Mouse (Mus musculus): ENCODE data around the gene Atg10. TPM values are rescaled to one million over a fixed set of nuclear protein-coding genes. Genes with fewer than 3 reads are reported as not detected.
"Not testable (repeated sequence)": the region's sequence is repeated elsewhere in the genome, so short reads cannot be mapped to it uniquely, and the experiment has no call there.

Gene Atg10
- polyA plus RNA-seq (2015; fragmentation: Nextera tagmentation; extraction: Ambion mirVana) = 14.6 and 14.9 TPM in 2 replicates

DNA sequence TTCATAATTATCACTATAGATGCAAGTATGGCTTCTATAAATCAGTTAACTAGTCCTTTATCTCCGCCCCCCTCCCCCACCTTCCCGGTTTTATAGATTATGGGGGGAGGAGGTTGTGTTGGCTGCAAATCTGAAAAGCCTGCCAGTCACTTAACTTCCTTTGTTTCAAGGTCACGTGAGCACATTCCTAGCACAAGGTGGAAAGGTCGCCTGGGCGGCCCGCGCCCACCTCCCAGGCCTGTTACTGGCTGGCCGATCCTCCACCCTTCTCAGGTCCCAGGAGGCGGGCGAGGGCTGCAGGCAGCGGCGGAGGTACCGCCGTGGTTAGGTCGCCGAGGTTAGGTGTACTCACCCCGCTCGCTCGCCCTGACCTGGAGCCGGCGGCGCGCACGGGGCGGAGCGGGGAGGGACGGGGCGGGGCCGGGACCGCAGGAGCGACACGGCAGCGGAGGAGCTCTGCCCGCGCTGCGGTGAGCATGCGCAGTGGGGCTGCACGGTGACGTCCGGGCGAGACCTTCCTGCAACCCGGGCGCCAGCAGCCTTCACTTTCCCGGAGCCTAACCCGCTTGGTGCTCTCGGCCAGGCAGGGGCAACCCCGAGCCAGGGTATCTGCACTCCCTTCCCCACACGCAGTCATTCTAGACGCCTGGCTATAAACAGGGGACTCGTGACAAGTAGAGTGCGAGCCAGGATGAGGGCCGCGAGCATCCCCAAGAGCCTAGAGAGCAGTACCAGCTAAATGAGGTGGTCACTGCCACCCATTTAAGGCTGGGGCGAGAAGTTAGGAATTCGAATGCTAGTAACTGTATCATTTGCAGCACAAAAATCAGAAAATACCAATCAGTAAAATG is at the start of gene Atg10:
Gene Atg10 (minus strand): TSS at position 382 of the 851 bp plus-strand sequence.
- H3K4me2 ChIP-seq (replicated peaks) = peak within 1 kb of the TSS; percentile 71
- H3K4me3 ChIP-seq (replicated peaks) = peak within 1 kb of the TSS; percentile 64
- no peaks in the 10 kb centered on the region for H3K9me3 ChIP-seq
- WGBS = 1% methylated on average over 55 of the region's 55 CpGs
- peak within 1 kb of the TSS; percentile 81 for H3K9ac ChIP-seq
- no peaks in the 10 kb centered on the region for H3K27me3 ChIP-seq (replicated peaks)
- H3K4me1 ChIP-seq (replicated peaks) = no peaks in the 10 kb centered on the region
- no peaks in the 10 kb centered on the region for H3K36me3 ChIP-seq
- peak; percentile 99 for ATAC-seq
- peak within 1 kb of the TSS; percentile 94 for H3K27ac ChIP-seq

DNA sequence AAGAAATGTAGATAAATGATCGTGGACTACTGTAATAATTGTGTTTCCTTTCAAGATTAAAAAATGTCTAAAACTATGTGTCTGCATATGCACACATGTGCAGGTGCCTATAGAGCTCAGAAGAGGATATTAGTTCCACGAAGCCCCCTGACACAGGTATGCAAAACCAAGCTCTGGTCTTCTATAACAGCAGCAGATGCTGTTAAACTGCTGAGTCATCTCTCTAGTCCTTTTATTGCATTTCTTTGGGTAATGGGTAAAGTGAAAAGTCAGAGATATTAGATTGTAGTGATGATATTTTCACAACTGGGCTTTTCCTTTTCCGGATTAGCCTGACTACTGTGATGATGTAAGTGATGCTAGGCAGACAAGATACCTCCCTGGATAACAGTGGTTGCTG is 28.6 kb upstream of the Atg10 start:
- Histone ChIP-seq H3K36me3 (no peaks in the 10 kb centered on the region), H3K9ac (no peak overlapping the region), H3K27me3 (replicated peaks) (no peaks in the 10 kb centered on the region), H3K4me3 (replicated peaks) (no peak overlapping the region), H3K27ac (no peak overlapping the region), H3K4me1 (replicated peaks) (no peaks in the 10 kb centered on the region), H3K9me3 (no peaks in the 10 kb centered on the region), H3K4me2 (replicated peaks) (no peak overlapping the region)
- ATAC-seq = no peak
- WGBS = 86% methylated on average over 3 of the region's 3 CpGs

DNA sequence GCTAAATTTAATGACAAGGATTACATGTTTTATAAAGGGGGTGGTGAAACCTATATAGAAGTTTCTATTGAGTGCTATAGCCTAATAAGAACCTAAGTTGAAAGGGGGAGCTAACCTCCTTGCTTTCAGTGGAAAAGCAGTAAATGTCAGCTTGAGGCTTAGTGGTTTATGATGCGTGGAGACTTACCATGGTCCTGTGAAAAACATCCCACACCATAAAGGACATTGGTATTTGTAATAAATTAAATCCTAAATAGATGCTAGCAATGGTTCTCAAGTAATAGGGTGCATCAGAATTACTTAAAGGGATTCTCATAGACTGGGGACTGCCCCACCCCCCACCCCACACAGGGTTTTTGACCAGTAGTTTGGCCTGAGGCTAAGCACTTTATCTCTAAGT is 27.9 kb upstream of the Atg10 start:
- Histone ChIP-seq H3K27me3 (replicated peaks) (no peaks in the 10 kb centered on the region), H3K4me1 (replicated peaks) (no peaks in the 10 kb centered on the region), H3K27ac (no peak overlapping the region), H3K36me3 (no peaks in the 10 kb centered on the region), H3K4me3 (replicated peaks) (no peak overlapping the region), H3K4me2 (replicated peaks) (no peak overlapping the region), H3K9me3 (no peaks in the 10 kb centered on the region), H3K9ac (no peak overlapping the region)
- WGBS = 70% methylated on average over 1 of the region's 1 CpGs
- no peak for ATAC-seq

DNA sequence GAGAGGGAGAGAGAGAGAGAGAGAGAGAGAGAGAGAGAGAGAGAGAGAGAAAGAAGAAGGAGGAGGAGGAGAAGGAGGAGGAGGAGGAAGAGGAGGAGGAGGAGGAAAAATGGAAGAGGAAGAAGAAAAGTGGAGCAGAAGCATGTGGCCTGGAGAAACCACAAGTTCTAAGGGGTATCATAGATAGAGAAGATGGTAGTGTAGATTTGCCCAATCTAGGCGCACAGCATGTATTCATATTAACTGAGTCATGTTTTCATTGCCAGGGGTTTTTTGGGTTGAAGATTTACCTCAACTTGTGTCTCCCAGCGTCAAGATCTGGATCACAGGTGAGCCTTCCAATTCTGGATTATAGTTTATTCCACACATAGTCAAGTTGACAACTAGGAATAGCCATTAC is 26.3 kb upstream of the Atg10 start:
- not testable (repeated sequence) for H3K9ac ChIP-seq; ATAC-seq; H3K27me3 ChIP-seq (replicated peaks); H3K9me3 ChIP-seq; H3K4me2 ChIP-seq (replicated peaks); H3K36me3 ChIP-seq; H3K4me3 ChIP-seq (replicated peaks); H3K27ac ChIP-seq; H3K4me1 ChIP-seq (replicated peaks)
- WGBS = 85% methylated on average over 2 of the region's 2 CpGs

- Histone ChIP-seq H3K27ac (no peak overlapping the region), H3K4me3 (replicated peaks) (no peak overlapping the region), H3K9ac (no peak overlapping the region), H3K4me2 (replicated peaks) (no peak overlapping the region), H3K9me3 (no peaks in the 10 kb centered on the region), H3K36me3 (no peaks in the 10 kb centered on the region), H3K27me3 (replicated peaks) (no peaks in the 10 kb centered on the region), H3K4me1 (replicated peaks) (no peaks in the 10 kb centered on the region)
- ATAC-seq = no peak
- WGBS = 59% methylated on average over 2 of the region's 2 CpGs
Measured at GRCm38 (mm10) chr13:91246472-91246871, 22.7 kb upstream of the Atg10 start.

DNA sequence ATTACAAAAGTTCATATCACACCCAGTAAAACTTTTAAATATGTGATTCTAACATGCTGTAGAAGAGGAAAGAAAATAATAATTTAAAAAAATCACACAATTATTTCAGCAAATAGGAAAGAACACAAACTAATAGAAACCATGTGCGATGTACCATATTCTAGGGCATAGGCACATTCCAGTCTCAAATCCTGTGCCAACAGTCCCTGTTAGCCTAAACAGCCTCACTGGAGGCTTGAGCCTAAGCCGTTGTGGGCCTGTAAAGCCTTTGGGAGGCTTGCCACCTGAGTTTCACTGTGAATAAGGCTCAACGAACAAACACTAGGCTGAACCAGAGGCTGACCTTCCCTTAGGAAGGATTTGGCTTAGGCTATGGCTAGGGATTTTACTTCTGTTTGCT is 14.2 kb upstream of the Atg10 start:
- H3K9me3 ChIP-seq = no peaks in the 10 kb centered on the region
- H3K36me3 ChIP-seq = no peaks in the 10 kb centered on the region
- no peak overlapping the region for H3K27ac ChIP-seq
- no peaks in the 10 kb centered on the region for H3K27me3 ChIP-seq (replicated peaks)
- no peak overlapping the region for H3K4me3 ChIP-seq (replicated peaks)
- H3K9ac ChIP-seq = no peak overlapping the region
- H3K4me1 ChIP-seq (replicated peaks) = no peaks in the 10 kb centered on the region
- WGBS = 75% methylated on average over 3 of the region's 3 CpGs
- no peak for ATAC-seq
- H3K4me2 ChIP-seq (replicated peaks) = no peak overlapping the region

GRCm38 (mm10) chr13:91236884-91237283 is 13.1 kb upstream of the Atg10 start:
- WGBS = 84% methylated on average over 2 of the region's 2 CpGs
- Histone ChIP-seq H3K9ac (no peak overlapping the region), H3K27me3 (replicated peaks) (no peaks in the 10 kb centered on the region), H3K36me3 (no peaks in the 10 kb centered on the region), H3K4me2 (replicated peaks) (no peak overlapping the region), H3K9me3 (no peaks in the 10 kb centered on the region), H3K27ac (no peak overlapping the region), H3K4me3 (replicated peaks) (no peak overlapping the region), H3K4me1 (replicated peaks) (no peaks in the 10 kb centered on the region)
- no peak for ATAC-seq

DNA sequence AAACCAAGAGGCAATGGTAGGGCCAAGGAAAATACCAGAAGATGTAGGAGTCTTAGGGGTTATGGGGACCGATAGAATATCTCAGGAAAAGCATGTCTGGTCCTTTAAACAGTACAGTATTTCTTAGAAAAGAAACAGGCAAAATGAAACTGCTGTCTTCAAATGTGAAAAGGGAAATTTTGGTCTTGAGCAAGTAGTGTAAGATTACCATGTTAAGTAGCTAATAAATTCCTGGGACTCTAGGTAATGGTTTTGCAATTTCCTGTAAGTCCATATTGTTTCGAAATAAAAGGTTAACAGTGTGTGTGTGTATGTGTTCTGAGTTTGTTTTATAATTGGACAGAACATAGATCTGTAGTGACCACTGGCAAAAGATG is 658 bp upstream of the Atg10 start:
- Histone ChIP-seq H3K4me2 (replicated peaks) (peak overlapping the region; percentile 71), H3K4me1 (replicated peaks) (no peaks in the 10 kb centered on the region), H3K4me3 (replicated peaks) (peak overlapping the region; percentile 64), H3K27me3 (replicated peaks) (no peaks in the 10 kb centered on the region), H3K9ac (peak overlapping the region; percentile 81; the same call in 1 of the 2 replicates), H3K27ac (peak overlapping the region; percentile 94), H3K36me3 (no peaks in the 10 kb centered on the region), H3K9me3 (no peaks in the 10 kb centered on the region)
- 68% methylated on average over 2 of the region's 2 CpGs for WGBS
- ATAC-seq = peak; percentile 14

GRCm38 (mm10) chr13:91223063-91223462 is 705 bp downstream of the Atg10 start:
- peak; percentile 9; the same call in 1 of the 2 replicates for ATAC-seq
- Histone ChIP-seq H3K36me3 (no peaks in the 10 kb centered on the region), H3K9ac (no peak overlapping the region), H3K4me2 (replicated peaks) (peak overlapping the region; percentile 71), H3K27me3 (replicated peaks) (no peaks in the 10 kb centered on the region), H3K4me1 (replicated peaks) (no peaks in the 10 kb centered on the region), H3K9me3 (no peaks in the 10 kb centered on the region), H3K27ac (0 out of 2 replicates have a peak overlapping the region, but pooled peaks have one; percentile 2), H3K4me3 (replicated peaks) (peak overlapping the region; percentile 64)
- 58% methylated on average over 1 of the region's 1 CpGs for WGBS

DNA sequence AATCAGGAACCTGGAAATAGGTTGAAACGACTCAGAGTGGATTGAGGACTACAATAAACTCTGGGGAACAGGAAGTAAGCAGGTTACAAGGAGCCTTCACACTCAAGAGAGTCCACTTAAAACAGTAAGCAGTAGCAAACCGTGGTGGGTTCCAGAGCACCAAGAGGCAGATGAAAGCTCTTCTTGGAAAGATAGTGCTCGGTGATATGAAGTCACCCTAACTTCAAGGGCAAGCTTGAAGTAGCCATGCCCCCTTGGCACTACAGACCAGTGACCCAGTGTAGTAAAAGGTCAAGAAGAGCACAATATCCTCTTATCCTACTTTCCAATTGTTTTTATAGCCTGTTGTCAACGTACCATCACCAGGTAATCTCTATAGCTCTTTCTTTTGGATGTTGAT is 2.1 kb downstream of the Atg10 start:
- 68% methylated on average over 4 of the region's 4 CpGs for WGBS
- H3K9ac ChIP-seq = no peak overlapping the region

DNA sequence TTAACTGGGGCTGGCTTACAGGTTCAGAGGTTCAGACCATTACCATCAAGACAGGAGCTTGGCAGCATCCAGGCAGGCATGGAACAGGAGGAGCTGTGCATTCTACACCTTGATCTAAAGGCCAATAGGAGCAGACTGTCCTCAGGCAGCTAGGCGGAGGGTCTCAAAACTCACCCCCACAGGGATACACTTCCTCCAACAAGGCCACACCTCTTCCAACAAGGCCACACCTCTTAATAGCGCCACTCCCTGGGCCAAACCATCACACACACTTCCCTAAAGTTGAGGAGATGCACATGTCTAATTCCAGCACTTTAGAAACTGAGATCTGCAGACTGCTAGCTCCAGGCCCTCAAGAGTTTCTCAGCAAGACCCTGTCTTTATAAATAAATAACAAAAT is 6.1 kb downstream of the Atg10 start:
- Histone ChIP-seq H3K9me3 (no peaks in the 10 kb centered on the region), H3K4me1 (replicated peaks) (no peaks in the 10 kb centered on the region), H3K27me3 (replicated peaks) (no peaks in the 10 kb centered on the region), H3K36me3 (no peaks in the 10 kb centered on the region), H3K4me2 (replicated peaks) (no peak overlapping the region), H3K9ac (no peak overlapping the region), H3K27ac (no peak overlapping the region), H3K4me3 (replicated peaks) (no peak overlapping the region)
- 89% methylated on average over 2 of the region's 2 CpGs for WGBS
- ATAC-seq = no peak

More for the DNA sequence above, 2.1 kb downstream of the Atg10 start:
- Histone ChIP-seq H3K36me3 (no peaks in the 10 kb centered on the region), H3K4me1 (replicated peaks) (no peaks in the 10 kb centered on the region), H3K27me3 (replicated peaks) (no peaks in the 10 kb centered on the region), H3K4me2 (replicated peaks) (no peak overlapping the region), H3K27ac (no peak overlapping the region), H3K4me3 (replicated peaks) (no peak overlapping the region), H3K9me3 (no peaks in the 10 kb centered on the region)
- no peak for ATAC-seq

DNA sequence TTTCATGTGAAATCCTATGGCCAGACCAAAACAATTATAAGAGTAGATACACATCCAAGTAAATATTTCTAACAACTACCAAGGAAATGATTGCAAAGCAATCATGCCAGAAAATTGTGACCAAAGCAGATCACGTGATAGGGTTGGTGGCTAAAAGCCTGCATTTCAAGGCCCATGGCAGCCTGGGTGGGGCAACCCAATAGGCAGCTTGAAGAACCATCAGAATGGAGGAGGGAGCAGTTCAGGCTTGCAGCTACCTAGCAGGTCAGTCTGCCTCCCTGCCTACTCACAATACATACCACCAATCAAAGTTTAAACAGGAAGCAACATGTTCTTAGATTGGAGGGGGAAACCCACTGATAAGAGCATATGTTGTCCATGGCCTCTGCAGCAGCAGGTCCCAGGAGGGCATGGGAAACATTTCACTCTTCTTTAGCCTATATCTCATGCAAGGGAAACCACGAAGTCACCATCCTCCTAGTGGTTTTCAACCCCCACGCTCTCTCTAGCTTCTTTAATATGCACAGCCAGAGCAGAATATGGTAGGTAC is 7.0 kb downstream of the Atg10 start:
- Histone ChIP-seq H3K27ac (no peak overlapping the region), H3K4me3 (replicated peaks) (no peak overlapping the region), H3K4me2 (replicated peaks) (no peak overlapping the region), H3K4me1 (replicated peaks) (no peaks in the 10 kb centered on the region), H3K36me3 (no peaks in the 10 kb centered on the region), H3K9me3 (no peaks in the 10 kb centered on the region), H3K9ac (no peak overlapping the region), H3K27me3 (replicated peaks) (no peaks in the 10 kb centered on the region)
- WGBS = 85% methylated on average over 3 of the region's 3 CpGs
- no peak for ATAC-seq

DNA sequence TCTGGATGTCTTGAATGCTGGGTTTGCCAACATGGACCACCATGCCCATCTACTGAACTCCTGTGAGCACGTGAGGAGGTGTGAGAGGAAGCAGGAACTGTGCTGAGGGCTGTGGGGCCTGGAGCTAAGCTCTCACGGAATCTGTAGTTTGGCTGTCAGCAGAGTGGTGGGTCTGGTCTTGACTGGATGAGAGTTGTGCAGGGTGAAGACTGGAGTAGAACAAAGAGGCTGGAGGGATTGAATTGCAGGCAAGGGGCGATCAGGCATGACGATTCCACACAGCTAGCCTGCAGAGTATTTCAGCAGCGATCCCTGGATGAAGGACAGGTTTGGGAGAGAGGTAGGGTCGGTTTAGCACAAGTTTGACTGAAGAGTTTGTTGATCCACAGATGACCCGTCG is 10.8 kb downstream of the Atg10 start:
- no peak overlapping the region for H3K4me3 ChIP-seq (replicated peaks)
- no peaks in the 10 kb centered on the region for H3K9me3 ChIP-seq
- no peak overlapping the region for H3K27ac ChIP-seq
- no peak for ATAC-seq
- no peaks in the 10 kb centered on the region for H3K27me3 ChIP-seq (replicated peaks)
- H3K36me3 ChIP-seq = no peaks in the 10 kb centered on the region
- H3K4me2 ChIP-seq (replicated peaks) = no peak overlapping the region
- H3K4me1 ChIP-seq (replicated peaks) = no peaks in the 10 kb centered on the region
- WGBS = 87% methylated on average over 8 of the region's 8 CpGs
- H3K9ac ChIP-seq = no peak overlapping the region

Measured in intestine, embryonic 15.5 days (tissue).